ENCODE assay signal across 21 mouse cellular contexts in the genomic region with DNA sequence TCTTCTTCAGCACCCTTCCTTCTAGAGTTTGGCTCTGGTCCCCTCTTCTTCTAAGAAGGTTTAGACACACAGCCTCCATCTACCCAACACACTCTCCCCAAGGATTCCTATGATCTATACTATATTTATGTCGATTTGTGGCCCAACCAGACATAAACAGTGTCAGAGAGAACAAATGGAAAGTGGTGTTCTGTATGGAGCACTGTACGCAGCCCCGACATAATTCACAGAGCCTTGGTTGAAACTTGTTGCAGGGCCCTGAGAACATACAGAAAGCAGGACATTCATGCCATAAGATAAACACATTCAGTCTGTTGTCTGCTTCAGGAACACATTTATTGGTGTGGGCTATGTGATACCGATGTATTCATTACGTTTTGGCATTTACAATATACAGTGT.
A peak's percentile ranks its signal among the peaks of the same experiment; 100 is the strongest.
DNase-seq lines count a peak whose midpoint lies in the region; ATAC-seq and TF ChIP-seq lines count a peak whose summit lies in the region.
"Had no signal": no experiment of that assay in that cellular context is flagged by ENCODE, and none has a peak within 500 bp of the region (broad histone marks: within the 10 kb centered on the region; RNA-seq: fewer than 3 reads in every experiment).

No protein-coding gene starts in this region.

- H3K27ac ChIP-seq in forebrain, embryonic 13.5 days, result peak overlapping the region; percentile 63
- no peak overlapping the region for H3K27ac ChIP-seq in forebrain, embryonic 10.5 days
- H3K27ac ChIP-seq in heart, embryonic 10.5 days, result no peak overlapping the region
- no peak overlapping the region for H3K27ac ChIP-seq in intestine, embryonic 15.5 days
- H3K27ac ChIP-seq: heart, embryonic 13.5 days; hindbrain, embryonic 12.5 days; hindbrain, embryonic 15.5 days had no signal

- no peak overlapping the region for H3K4me3 ChIP-seq in forebrain, embryonic 13.5 days
- no peak overlapping the region for H3K4me3 ChIP-seq in forebrain, embryonic 10.5 days
- no peak overlapping the region for H3K4me3 ChIP-seq in heart, embryonic 10.5 days
- no peak overlapping the region for H3K4me3 ChIP-seq in intestine, embryonic 15.5 days (replicated peaks)
- H3K4me3 ChIP-seq: heart, embryonic 13.5 days; hindbrain, embryonic 12.5 days; hindbrain, embryonic 15.5 days had no signal

- no peak overlapping the region for H3K9ac ChIP-seq in forebrain, embryonic 13.5 days
- no peak overlapping the region for H3K9ac ChIP-seq in intestine, embryonic 15.5 days
- H3K9ac ChIP-seq: heart, embryonic 13.5 days; hindbrain, embryonic 12.5 days; hindbrain, embryonic 15.5 days had no signal

- no peaks in the 10 kb centered on the region for H3K27me3 ChIP-seq in forebrain, embryonic 13.5 days
- peaks cover 18% of the 10 kb centered on the region; the same call in 1 of the 2 replicates for H3K27me3 ChIP-seq in forebrain, embryonic 10.5 days (ENCODE audit: poor library complexity, severe bottlenecking)
- no peaks in the 10 kb centered on the region for H3K27me3 ChIP-seq in heart, embryonic 10.5 days (ENCODE audit: insufficient read depth, poor library complexity, severe bottlenecking)
- no peaks in the 10 kb centered on the region for H3K27me3 ChIP-seq in intestine, embryonic 15.5 days (replicated peaks)
- H3K27me3 ChIP-seq: heart, embryonic 13.5 days; hindbrain, embryonic 12.5 days; hindbrain, embryonic 15.5 days had no signal

- peaks cover 38% of the 10 kb centered on the region for H3K4me1 ChIP-seq in forebrain, embryonic 13.5 days
- peaks cover 21% of the 10 kb centered on the region for H3K4me1 ChIP-seq in forebrain, embryonic 10.5 days
- H3K4me1 ChIP-seq in heart, embryonic 10.5 days, result 0 out of 2 replicates have a peak, but pooled peaks cover 3% of the 10 kb centered on the region
- 0 out of 2 replicates have a peak, but pooled peaks cover 2% of the 10 kb centered on the region for H3K4me1 ChIP-seq in intestine, embryonic 15.5 days (replicated peaks)

- H3K4me2 ChIP-seq in forebrain, embryonic 13.5 days, result peak overlapping the region; percentile 45; the same call in 1 of the 2 replicates
- H3K4me2 ChIP-seq in intestine, embryonic 15.5 days (replicated peaks), result no peak overlapping the region
- H3K4me2 ChIP-seq: heart, embryonic 13.5 days; hindbrain, embryonic 12.5 days had no signal

- H3K9me3 ChIP-seq in forebrain, embryonic 13.5 days (replicated peaks), result no peaks in the 10 kb centered on the region
- no peaks in the 10 kb centered on the region for H3K9me3 ChIP-seq in forebrain, embryonic 10.5 days
- H3K9me3 ChIP-seq in heart, embryonic 10.5 days, result no peaks in the 10 kb centered on the region
- H3K9me3 ChIP-seq in intestine, embryonic 15.5 days, result no peaks in the 10 kb centered on the region
- H3K9me3 ChIP-seq: heart, embryonic 13.5 days; hindbrain, embryonic 12.5 days; hindbrain, embryonic 15.5 days had no signal

- no peak for TF ChIP-seq CTCF in brain, embryonic 14.5 days (IDR thresholded peaks at IDR 0.05; ENCODE audit: borderline replicate concordance, extremely low read depth, insufficient read depth, insufficient read length)

- no peak for DNase-seq in forebrain, embryonic 10.5 days (ENCODE audit: extremely low spot score, low spot score)
- DNase-seq in heart, embryonic 10.5 days (ENCODE audit: low spot score), result peak; percentile 22
- DNase-seq in heart, postnatal 4 days, result no peak
- peak; percentile 31 for DNase-seq in brain, embryonic 14.5 days (ENCODE audit: low read depth)
- DNase-seq in cerebellum, postnatal 4 days (ENCODE audit: low spot score in 2 of 2), result no peak
- DNase-seq in right cerebral cortex, postnatal 36 days (ENCODE audit: low spot score in 2 of 2), result no peak
- DNase-seq: adrenal gland, postnatal 10 days; cerebellum, adult 11 months; cerebellum, adult 2 months; cerebellum, adult 9-11 months; cerebellum, postnatal 36 days; gastrocnemius, postnatal 25 days; heart, adult 18-20 months; heart, postnatal 14 days; kidney, adult 11 months; kidney, adult 8-10 months had no signal

- no peak for ATAC-seq in forebrain, embryonic 13.5 days
- ATAC-seq in intestine, embryonic 15.5 days, result peak; percentile 45; the same call in 1 of the 2 replicates

- no peak for TF ChIP-seq POLR2A in brain, embryonic 14.5 days (IDR thresholded peaks at IDR 0.05; ENCODE audit: borderline replicate concordance, extremely low read depth, insufficient read depth, insufficient read length, poor library complexity, severe bottlenecking)

- WGBS in forebrain, embryonic 13.5 days, result 76% methylated on average over 5 of the region's 5 CpGs
- 92% methylated on average over 5 of the region's 5 CpGs for WGBS in forebrain, embryonic 10.5 days
- 82% methylated on average over 5 of the region's 5 CpGs for WGBS in heart, embryonic 10.5 days
- 50% methylated on average over 5 of the region's 5 CpGs for WGBS in intestine, embryonic 15.5 days

- H3K36me3 ChIP-seq in forebrain, embryonic 13.5 days (ENCODE audit: poor library complexity, severe bottlenecking), result no peaks in the 10 kb centered on the region
- no peaks in the 10 kb centered on the region for H3K36me3 ChIP-seq in forebrain, embryonic 10.5 days (replicated peaks)
- H3K36me3 ChIP-seq in heart, embryonic 10.5 days, result no peaks in the 10 kb centered on the region
- no peaks in the 10 kb centered on the region for H3K36me3 ChIP-seq in intestine, embryonic 15.5 days
- H3K36me3 ChIP-seq: heart, embryonic 13.5 days; hindbrain, embryonic 12.5 days; hindbrain, embryonic 15.5 days had no signal

Comparison
In these comparisons a context has a peak if more than half of its experiments do, and no peak if none do; other contexts are left out.
1. DNase-seq: peak in heart, embryonic 10.5 days (single experiment) and brain, embryonic 14.5 days (single experiment); none in forebrain, embryonic 10.5 days (single experiment), heart, postnatal 4 days (single experiment), cerebellum, postnatal 4 days (0 of 2) and right cerebral cortex, postnatal 36 days (0 of 2).